Mouse (Mus musculus) embryonic fibroblast, embryonic 13.5 days (primary cell): ENCODE results near the gene Slain2.

ENCODE experiments used
- CTCF ChIP-seq: IDR thresholded peaks from 2 replicates; pipeline ENCODE4 v1.5.1; 2011; ENCODE audit warnings: mild to moderate bottlenecking, control low read depth, low read length, moderate library complexity, borderline replicate concordance; ENCODE audit not compliant: insufficient read depth
- POLR2A ChIP-seq: IDR thresholded peaks from 2 replicates; pipeline ENCODE4 v1.6.1; 2011; ENCODE audit warnings: low read depth, mild to moderate bottlenecking, control low read depth, low read length, moderate library complexity

DNA sequence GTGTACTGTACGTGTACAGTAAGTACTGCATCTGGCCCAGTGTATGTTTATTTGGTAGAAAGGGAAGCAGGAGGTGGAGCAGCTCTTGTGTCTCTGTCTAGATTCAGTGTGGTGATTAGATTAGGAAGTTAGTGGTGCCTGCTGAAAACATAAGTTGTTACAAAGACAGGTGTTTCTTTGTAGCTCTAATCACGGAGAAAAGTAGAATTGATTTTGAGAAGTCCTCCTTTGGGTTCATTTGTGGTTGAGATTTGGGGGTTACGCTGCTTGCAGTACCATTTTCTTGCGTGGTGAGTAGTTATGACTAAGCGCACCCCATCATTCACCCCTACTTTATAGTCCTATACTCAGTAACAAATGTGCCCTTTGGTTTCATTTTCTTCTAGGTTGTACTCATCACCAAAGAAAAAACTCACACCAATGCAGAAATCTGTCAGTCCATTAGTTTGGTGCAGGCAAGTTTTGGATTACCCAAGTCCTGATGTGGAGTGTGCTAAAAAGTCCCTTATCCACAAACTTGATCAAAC lies 26.9 kb downstream of the Slain2 start:
- no peak for TF ChIP-seq CTCF
- no peak for TF ChIP-seq POLR2A
